Mouse (Mus musculus): Measurements from ENCODE around the gene Olfr823. TPM values are rescaled to one million over a fixed set of nuclear protein-coding genes. Genes with fewer than 3 reads are reported as not detected.
"Not testable (repeated sequence)": the region's sequence is repeated elsewhere in the genome, so short reads cannot be mapped to it uniquely, and the experiment has no call there.

Gene Olfr823
- not detected in 2 replicates for polyA plus RNA-seq (2015; fragmentation: Nextera tagmentation; extraction: Ambion mirVana)

- H3K9me3 ChIP-seq; H3K4me2 ChIP-seq; H3K4me1 ChIP-seq; H3K9ac ChIP-seq; H3K27ac ChIP-seq; ATAC-seq (ENCODE audit: borderline replicate concordance, extremely low read depth, low FRiP score, low TSS enrichment); H3K4me3 ChIP-seq; H3K27me3 ChIP-seq; H3K36me3 ChIP-seq: not testable (repeated sequence)
- WGBS: 75% methylated on average over 1 of the region's 1 CpGs
Observed at GRCm38 (mm10) chr10:130115283-130115682, at the start of gene Olfr823. Olfr823 (minus strand) TSS chr10:130115383.

GRCm38 (mm10) chr10:130144121-130144520 is 28.9 kb upstream of the Olfr823 start:
- Histone ChIP-seq H3K27me3 (no peaks in the 10 kb centered on the region), H3K9me3 (no peaks in the 10 kb centered on the region), H3K36me3 (no peaks in the 10 kb centered on the region), H3K9ac (no peak overlapping the region), H3K4me3 (no peak overlapping the region), H3K4me2 (no peak overlapping the region), H3K4me1 (no peaks in the 10 kb centered on the region), H3K27ac (no peak overlapping the region)
- no peak for ATAC-seq (ENCODE audit: borderline replicate concordance, extremely low read depth, low FRiP score, low TSS enrichment)
- 74% methylated on average over 5 of the region's 5 CpGs for WGBS

GRCm38 (mm10) chr10:130142481-130142880 is 27.3 kb upstream of the Olfr823 start:
- H3K4me1 ChIP-seq; H3K36me3 ChIP-seq; ATAC-seq (ENCODE audit: borderline replicate concordance, extremely low read depth, low FRiP score, low TSS enrichment); H3K9me3 ChIP-seq; H3K4me3 ChIP-seq; H3K27me3 ChIP-seq; H3K9ac ChIP-seq; H3K4me2 ChIP-seq; H3K27ac ChIP-seq: not testable (repeated sequence)
- WGBS: 69% methylated on average over 5 of the region's 5 CpGs

- Histone ChIP-seq H3K9me3 (no peaks in the 10 kb centered on the region), H3K4me2 (no peak overlapping the region), H3K36me3 (no peaks in the 10 kb centered on the region), H3K4me3 (no peak overlapping the region), H3K9ac (no peak overlapping the region), H3K27me3 (no peaks in the 10 kb centered on the region), H3K27ac (no peak overlapping the region), H3K4me1 (no peaks in the 10 kb centered on the region)
- ATAC-seq (ENCODE audit: borderline replicate concordance, extremely low read depth, low FRiP score, low TSS enrichment): no peak
Observed at GRCm38 (mm10) chr10:130134811-130135210, 19.6 kb upstream of the Olfr823 start.

GRCm38 (mm10) chr10:130129900-130130299 is 14.7 kb upstream of the Olfr823 start, which contains the start of gene Olfr824:
Olfr824 (minus strand) TSS chr10:130130000.
- H3K4me2 ChIP-seq; ATAC-seq (ENCODE audit: borderline replicate concordance, extremely low read depth, low FRiP score, low TSS enrichment); H3K9ac ChIP-seq; H3K4me1 ChIP-seq; H3K36me3 ChIP-seq; H3K27me3 ChIP-seq; H3K27ac ChIP-seq; H3K4me3 ChIP-seq; H3K9me3 ChIP-seq: not testable (repeated sequence)

GRCm38 (mm10) chr10:130116045-130116444 is 862 bp upstream of the Olfr823 start:
- not testable (repeated sequence) for H3K9ac ChIP-seq; H3K4me3 ChIP-seq; ATAC-seq (ENCODE audit: borderline replicate concordance, extremely low read depth, low FRiP score, low TSS enrichment); H3K27ac ChIP-seq; H3K4me2 ChIP-seq; H3K4me1 ChIP-seq; H3K9me3 ChIP-seq; H3K36me3 ChIP-seq; H3K27me3 ChIP-seq
- WGBS: 69% methylated on average over 3 of the region's 3 CpGs

- H3K4me1 ChIP-seq: no peaks in the 10 kb centered on the region
- no peak overlapping the region for H3K27ac ChIP-seq
- H3K9me3 ChIP-seq: no peaks in the 10 kb centered on the region
- H3K9ac ChIP-seq: no peak overlapping the region
- no peak for ATAC-seq (ENCODE audit: borderline replicate concordance, extremely low read depth, low FRiP score, low TSS enrichment)
- H3K36me3 ChIP-seq: no peaks in the 10 kb centered on the region
- no peaks in the 10 kb centered on the region for H3K27me3 ChIP-seq
- no peak overlapping the region for H3K4me2 ChIP-seq
- no peak overlapping the region for H3K4me3 ChIP-seq
Observed at GRCm38 (mm10) chr10:130096104-130096503, 19.1 kb downstream of the Olfr823 start.

GRCm38 (mm10) chr10:130092838-130093440 is 22.2 kb downstream of the Olfr823 start:
- Histone ChIP-seq H3K9ac (no peak overlapping the region), H3K27ac (no peak overlapping the region), H3K36me3 (no peaks in the 10 kb centered on the region), H3K4me3 (no peak overlapping the region), H3K4me2 (no peak overlapping the region), H3K9me3 (no peaks in the 10 kb centered on the region), H3K27me3 (no peaks in the 10 kb centered on the region), H3K4me1 (no peaks in the 10 kb centered on the region)
- no peak for ATAC-seq (ENCODE audit: borderline replicate concordance, extremely low read depth, low FRiP score, low TSS enrichment)
- 12% methylated on average over 5 of the region's 5 CpGs for WGBS

- H3K27me3 ChIP-seq: no peaks in the 10 kb centered on the region
- no peaks in the 10 kb centered on the region for H3K36me3 ChIP-seq
- H3K4me1 ChIP-seq: no peaks in the 10 kb centered on the region
- no peak within 1 kb of the TSS for H3K27ac ChIP-seq
- no peak within 1 kb of the TSS for H3K4me2 ChIP-seq
- H3K9ac ChIP-seq: no peak within 1 kb of the TSS
- no peak for ATAC-seq (ENCODE audit: borderline replicate concordance, extremely low read depth, low FRiP score, low TSS enrichment)
- H3K9me3 ChIP-seq: no peaks in the 10 kb centered on the region
- no peak within 1 kb of the TSS for H3K4me3 ChIP-seq
Observed at GRCm38 (mm10) chr10:130070910-130071309, 44.3 kb downstream of the Olfr823 start, which contains the start of gene Olfr822. Olfr822 (plus strand) TSS chr10:130071210.

Other genes starting within 250 kb of the Olfr823 start
- gene Olfr814, start 235.5 kb downstream of the Olfr823 start, polyA plus RNA-seq (2015; fragmentation: Nextera tagmentation; extraction: Ambion mirVana): not detected in 2 replicates
- gene Olfr815, start 209.5 kb downstream of the Olfr823 start, polyA plus RNA-seq (2015; fragmentation: Nextera tagmentation; extraction: Ambion mirVana): not detected in 2 replicates
- not detected in 2 replicates for gene Olfr816, start 199.8 kb downstream of the Olfr823 start, polyA plus RNA-seq (2015; fragmentation: Nextera tagmentation; extraction: Ambion mirVana)
- not detected in 2 replicates for gene Olfr818, start 166.3 kb downstream of the Olfr823 start, polyA plus RNA-seq (2015; fragmentation: Nextera tagmentation; extraction: Ambion mirVana)
- not detected in 2 replicates for gene Olfr819, start 148.1 kb downstream of the Olfr823 start, polyA plus RNA-seq (2015; fragmentation: Nextera tagmentation; extraction: Ambion mirVana)
- not detected in 2 replicates for gene Olfr247, start 139.2 kb downstream of the Olfr823 start, polyA plus RNA-seq (2015; fragmentation: Nextera tagmentation; extraction: Ambion mirVana)
- gene Gm10310, start 130.3 kb downstream of the Olfr823 start, polyA plus RNA-seq (2015; fragmentation: Nextera tagmentation; extraction: Ambion mirVana): not detected in 2 replicates
- not detected in 2 replicates for gene Olfr820, start 102.8 kb downstream of the Olfr823 start, polyA plus RNA-seq (2015; fragmentation: Nextera tagmentation; extraction: Ambion mirVana)
- not detected in 2 replicates for gene Olfr821, start 85.0 kb downstream of the Olfr823 start, polyA plus RNA-seq (2015; fragmentation: Nextera tagmentation; extraction: Ambion mirVana)
- not detected in 2 replicates for gene Olfr822, start 44.2 kb downstream of the Olfr823 start, polyA plus RNA-seq (2015; fragmentation: Nextera tagmentation; extraction: Ambion mirVana)
- not detected in 2 replicates for gene Olfr824, start 14.6 kb upstream of the Olfr823 start, polyA plus RNA-seq (2015; fragmentation: Nextera tagmentation; extraction: Ambion mirVana)
- not detected in 2 replicates for gene Olfr825, start 51.4 kb upstream of the Olfr823 start, polyA plus RNA-seq (2015; fragmentation: Nextera tagmentation; extraction: Ambion mirVana)
- gene Olfr826, start 68.8 kb upstream of the Olfr823 start, polyA plus RNA-seq (2015; fragmentation: Nextera tagmentation; extraction: Ambion mirVana): not detected in 2 replicates
- gene Olfr827, start 99.0 kb upstream of the Olfr823 start, polyA plus RNA-seq (2015; fragmentation: Nextera tagmentation; extraction: Ambion mirVana): not detected in 2 replicates
- not detected in 2 replicates for gene Neurod4, start 164.9 kb upstream of the Olfr823 start, polyA plus RNA-seq (2015; fragmentation: Nextera tagmentation; extraction: Ambion mirVana)
- 0.52 and 2.2 TPM in 2 replicates for gene Tespa1, start 207.5 kb upstream of the Olfr823 start, polyA plus RNA-seq (2015; fragmentation: Nextera tagmentation; extraction: Ambion mirVana)

Data from lung, embryonic 15.5 days (tissue).